Mouse (Mus musculus) forebrain, embryonic 14.5 days (tissue): ENCODE measurements around the gene Acsl1. TPM values are rescaled to one million over a fixed set of nuclear protein-coding genes. Genes with fewer than 3 reads are reported as not detected.

Experiments used
- ATAC-seq: fragments of 200-750 bp; cut with Nextera tagmentation; 2 replicates; pipeline ENCODE4 v1.8.0; 2017; ENCODE audit warnings: mild to moderate bottlenecking, moderate library complexity
- DNase-seq: peaks from one replicate; pipeline ENCODE4 v3.0.0-alpha.2; 2015; ENCODE audit warnings: low spot score
- H3K27ac ChIP-seq: fragments of 300-500 bp; sonication (generic); 2 replicates; pipeline ENCODE4 v1.5.1; 2014; ENCODE audit warnings: low read depth, mild to moderate bottlenecking, control low read depth, low read length, moderate library complexity
- H3K27me3 ChIP-seq: fragments of 300-500 bp; sonication (generic); replicated peaks from 2 replicates; pipeline ENCODE4 v1.6.1; 2014; ENCODE audit warnings: low read length, control low read depth, mixed read lengths; ENCODE audit not compliant: control insufficient read depth, insufficient read depth
- H3K36me3 ChIP-seq: fragments of 300-500 bp; sonication (generic); 2 replicates; pipeline ENCODE4 v1.6.1; 2014; ENCODE audit warnings: low read length, control low read depth; ENCODE audit not compliant: control insufficient read depth, insufficient read depth
- H3K4me1 ChIP-seq: fragments of 300-500 bp; sonication (generic); 2 replicates; pipeline ENCODE4 v1.6.1; 2014; ENCODE audit warnings: antibody characterized with exemption, low read length, control low read depth; ENCODE audit not compliant: control insufficient read depth, insufficient read depth
- H3K4me2 ChIP-seq: fragments of 300-500 bp; sonication (generic); 2 replicates; pipeline ENCODE4 v1.6.1; 2014; ENCODE audit warnings: mild to moderate bottlenecking, control low read depth, low read length
- H3K4me3 ChIP-seq: fragments of 300-500 bp; sonication (generic); 2 replicates; pipeline ENCODE4 v1.5.1; 2014; ENCODE audit warnings: low read depth, low read length, control low read depth
- H3K9ac ChIP-seq: fragments of 300-500 bp; sonication (generic); 2 replicates; pipeline ENCODE4 v1.6.1; 2014; ENCODE audit warnings: mild to moderate bottlenecking, low read length, control low read depth, moderate library complexity
- H3K9me3 ChIP-seq: fragments of 300-500 bp; sonication (generic); replicated peaks from 2 replicates; pipeline ENCODE4 v1.6.1; 2016; ENCODE audit warnings: low read length, control low read depth, mixed read lengths; ENCODE audit not compliant: control insufficient read depth
- WGBS: fragments of 180-500 bp; shearing (Covaris S2); extraction: QIAGEN DNeasy Blood & Tissue Kit; methylation state at CpG from one replicate; pipeline ENCODE4 v1.1.7; 2014; 5-methylcytosine and 5-hydroxymethylcytosine counted together
- polyA plus RNA-seq: library from polyadenylated mRNA; unstranded; fragments of >200 nt; fragmentation: Nextera tagmentation; extraction: Ambion mirVana; gene quantifications from 2 replicates; pipeline ENCODE4 v1.2.1, GENCODE M21; 2014

Acsl1 gene
- polyA plus RNA-seq, 1 experiment from 2014 or later = 8.8 TPM

- no peaks in the 10 kb centered on the region for H3K9me3 ChIP-seq
- no peaks in the 10 kb centered on the region for H3K36me3 ChIP-seq
- no peak overlapping the region for H3K4me3 ChIP-seq
- H3K27ac ChIP-seq = no peak overlapping the region
- no peaks in the 10 kb centered on the region for H3K4me1 ChIP-seq
- no peak overlapping the region for H3K9ac ChIP-seq
- no peak for ATAC-seq
- H3K4me2 ChIP-seq = no peak overlapping the region
- DNase-seq = no peak
- 64% methylated on average over 12 of the region's 12 CpGs for WGBS
- no peaks in the 10 kb centered on the region for H3K27me3 ChIP-seq
These were observed 24.6 kb upstream of the Acsl1 start for GRCm38 (mm10) chr8:46445964-46446915.

- H3K36me3 ChIP-seq = no peaks in the 10 kb centered on the region
- no peak overlapping the region for H3K9ac ChIP-seq
- H3K4me2 ChIP-seq = no peak overlapping the region
- H3K27ac ChIP-seq = no peak overlapping the region
- no peak for DNase-seq
- 84% methylated on average over 6 of the region's 6 CpGs for WGBS
- ATAC-seq = no peak
- no peaks in the 10 kb centered on the region for H3K4me1 ChIP-seq
- no peak overlapping the region for H3K4me3 ChIP-seq
- no peaks in the 10 kb centered on the region for H3K9me3 ChIP-seq
- no peaks in the 10 kb centered on the region for H3K27me3 ChIP-seq
These were observed 23.5 kb upstream of the Acsl1 start for GRCm38 (mm10) chr8:46447334-46447733.

DNA sequence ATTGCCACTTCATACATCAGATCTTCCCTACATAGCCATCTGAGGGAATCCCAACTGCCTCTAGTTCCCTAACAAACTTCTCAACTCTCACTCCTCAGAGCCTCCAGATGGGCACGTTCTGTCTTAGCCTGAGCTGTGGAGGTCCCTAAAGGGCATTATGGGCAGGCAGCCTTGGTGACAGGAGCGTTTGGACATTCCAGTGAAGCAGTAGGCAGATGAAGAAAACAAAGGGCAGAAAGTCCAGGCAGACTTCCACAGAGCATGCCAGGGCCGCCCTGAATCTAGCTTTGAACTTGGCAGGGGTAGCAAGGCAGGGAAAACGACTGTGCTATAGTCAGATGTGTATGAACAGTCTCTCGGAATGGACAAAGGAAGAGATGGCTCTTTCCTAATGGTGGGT lies 22.2 kb upstream of the Acsl1 start:
- no peak overlapping the region for H3K4me3 ChIP-seq
- 78% methylated on average over 5 of the region's 5 CpGs for WGBS
- DNase-seq = no peak

DNA sequence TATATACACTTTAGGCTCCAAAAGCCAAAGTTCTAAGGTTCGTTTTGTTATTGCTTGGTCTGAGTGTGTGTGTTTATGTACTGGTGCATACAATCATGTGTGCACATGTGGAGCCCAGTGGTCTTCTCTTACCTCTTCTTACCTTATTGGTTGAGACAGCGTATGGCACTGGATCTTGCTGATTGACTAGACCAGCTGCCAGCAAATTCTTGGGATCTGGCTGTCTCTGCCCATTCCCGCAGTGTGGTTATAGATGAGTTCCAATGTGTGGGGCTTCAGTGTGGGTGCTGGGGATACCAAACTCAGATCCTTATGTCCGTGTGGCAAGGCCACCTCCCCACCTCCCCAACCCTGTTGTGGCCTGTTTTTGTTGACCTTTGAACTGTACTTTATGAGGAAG lies 21.8 kb upstream of the Acsl1 start:
- Histone ChIP-seq H3K27me3 (no peaks in the 10 kb centered on the region), H3K9ac (no peak overlapping the region), H3K36me3 (no peaks in the 10 kb centered on the region), H3K9me3 (no peaks in the 10 kb centered on the region), H3K4me3 (no peak overlapping the region), H3K4me1 (no peaks in the 10 kb centered on the region), H3K4me2 (no peak overlapping the region), H3K27ac (no peak overlapping the region)
- WGBS = 83% methylated on average over 4 of the region's 4 CpGs
- no peak for DNase-seq
- ATAC-seq = no peak

More for the DNA sequence above, 22.2 kb upstream of the Acsl1 start:
- Histone ChIP-seq H3K36me3 (no peaks in the 10 kb centered on the region), H3K27me3 (no peaks in the 10 kb centered on the region), H3K9ac (no peak overlapping the region), H3K4me1 (no peaks in the 10 kb centered on the region), H3K4me2 (no peak overlapping the region), H3K9me3 (no peaks in the 10 kb centered on the region), H3K27ac (no peak overlapping the region)
- ATAC-seq = no peak

- no peak overlapping the region for H3K4me3 ChIP-seq
- H3K4me2 ChIP-seq = no peak overlapping the region
- ATAC-seq (0 out of 2 replicates have a peak, but pooled peaks have one; percentile 18), DNase-seq (peak; percentile 10)
- H3K9ac ChIP-seq = no peak overlapping the region
- H3K27me3 ChIP-seq = no peaks in the 10 kb centered on the region
- H3K9me3 ChIP-seq = no peaks in the 10 kb centered on the region
- no peak overlapping the region for H3K27ac ChIP-seq
- 82% methylated on average over 8 of the region's 8 CpGs for WGBS
- H3K36me3 ChIP-seq = no peaks in the 10 kb centered on the region
- H3K4me1 ChIP-seq = no peaks in the 10 kb centered on the region
These were observed 21.1 kb upstream of the Acsl1 start for GRCm38 (mm10) chr8:46449723-46450251.

DNA sequence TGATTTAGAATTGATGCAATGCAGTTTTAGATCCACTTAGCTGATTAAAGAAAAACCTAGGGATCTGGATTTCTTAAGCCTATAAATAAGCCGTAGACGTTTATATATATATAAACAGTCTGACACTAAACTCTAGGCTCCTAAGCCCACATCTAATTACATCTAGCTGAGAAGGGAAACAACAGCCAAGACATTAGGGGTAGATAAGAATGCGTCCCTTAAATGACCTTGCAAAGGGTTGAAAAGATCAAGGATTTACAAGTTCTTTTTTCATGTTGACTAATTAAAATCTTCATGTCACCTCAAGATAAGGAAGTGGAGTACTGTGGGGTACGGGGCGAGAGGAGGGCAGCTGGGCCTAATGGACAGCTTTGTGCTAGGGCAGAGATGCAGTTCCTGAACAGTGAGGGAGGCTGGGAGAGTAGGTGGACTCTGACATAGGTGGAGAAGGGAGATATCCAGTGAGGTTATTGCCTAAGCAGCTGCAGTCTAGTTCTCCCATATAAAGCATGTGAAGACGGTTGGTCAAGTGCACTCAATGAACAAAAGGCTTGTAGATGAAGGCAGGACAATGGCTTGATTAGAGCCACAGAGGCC lies 12.5 kb upstream of the Acsl1 start:
- Histone ChIP-seq H3K27me3 (no peaks in the 10 kb centered on the region), H3K9me3 (no peaks in the 10 kb centered on the region), H3K4me1 (no peaks in the 10 kb centered on the region), H3K4me3 (no peak overlapping the region), H3K4me2 (no peak overlapping the region), H3K9ac (no peak overlapping the region), H3K36me3 (no peaks in the 10 kb centered on the region), H3K27ac (no peak overlapping the region)
- 69% methylated on average over 6 of the region's 6 CpGs for WGBS
- ATAC-seq = no peak
- DNase-seq = no peak

DNA sequence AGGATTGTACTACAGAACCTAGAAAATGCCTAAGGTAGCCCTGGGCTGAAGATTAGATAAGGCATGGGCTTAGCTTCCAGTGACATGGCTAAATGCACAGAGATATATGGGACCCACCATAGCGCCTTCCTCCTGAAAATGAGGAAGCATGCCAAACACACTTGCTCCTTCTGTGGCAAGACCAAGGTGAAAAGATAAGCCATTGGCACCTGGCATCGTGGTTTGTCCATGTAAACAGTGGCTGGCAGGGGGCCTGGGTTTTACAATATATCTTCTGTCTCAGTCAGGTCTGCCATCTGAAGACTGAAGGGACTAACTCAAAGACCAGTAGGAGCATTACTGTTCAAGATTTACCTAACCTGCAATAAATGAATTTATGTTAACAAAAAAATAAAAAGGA lies 2.4 kb upstream of the Acsl1 start:
- Histone ChIP-seq H3K4me1 (0 out of 2 replicates have a peak, but pooled peaks cover 3% of the 10 kb centered on the region), H3K27ac (no peak overlapping the region), H3K36me3 (no peaks in the 10 kb centered on the region), H3K4me2 (no peak overlapping the region), H3K9me3 (no peaks in the 10 kb centered on the region), H3K27me3 (peaks cover 7% of the 10 kb centered on the region; the same call in 1 of the 2 replicates), H3K9ac (no peak overlapping the region), H3K4me3 (no peak overlapping the region)
- no peak for ATAC-seq
- DNase-seq = no peak
- WGBS = 85% methylated on average over 2 of the region's 2 CpGs

GRCm38 (mm10) chr8:46469071-46469769 lies 1.6 kb upstream of the Acsl1 start:
- 94% methylated on average over 8 of the region's 8 CpGs for WGBS
- H3K4me2 ChIP-seq = no peak overlapping the region
- no peak overlapping the region for H3K9ac ChIP-seq
- peaks cover 7% of the 10 kb centered on the region; the same call in 1 of the 2 replicates for H3K27me3 ChIP-seq
- H3K4me1 ChIP-seq = 0 out of 2 replicates have a peak, but pooled peaks cover 3% of the 10 kb centered on the region
- no peaks in the 10 kb centered on the region for H3K9me3 ChIP-seq
- H3K27ac ChIP-seq = no peak overlapping the region
- no peak for DNase-seq
- no peak overlapping the region for H3K4me3 ChIP-seq
- H3K36me3 ChIP-seq = no peaks in the 10 kb centered on the region
- ATAC-seq = no peak
